Mouse (Mus musculus) layer of hippocampus, adult 9-10 months (tissue): Measurements from ENCODE around the gene Serpine2.

Source experiments
- DNase-seq: peaks from one replicate; pipeline ENCODE4 v3.0.0; 2022; ENCODE audit warnings: low spot score

The Serpine2 gene

GRCm38 (mm10) chr1:79861130-79861942 is at the start of gene Serpine2:
Gene Serpine2, minus strand, starts transcription at chr1:79861180.
- DNase-seq = no peak

GRCm38 (mm10) chr1:79907811-79908210 is 46.8 kb upstream of the Serpine2 start:
- DNase-seq = no peak

- DNase-seq = no peak
Observed at GRCm38 (mm10) chr1:79905241-79905640, 44.3 kb upstream of the Serpine2 start.

GRCm38 (mm10) chr1:79902901-79903300 is 41.9 kb upstream of the Serpine2 start:
- peak; percentile 8 for DNase-seq

- DNase-seq = no peak
Observed at GRCm38 (mm10) chr1:79882648-79883047, 21.7 kb upstream of the Serpine2 start.

GRCm38 (mm10) chr1:79874741-79875140 is 13.8 kb upstream of the Serpine2 start:
- DNase-seq = no peak

GRCm38 (mm10) chr1:79860411-79861039 is 455 bp downstream of the Serpine2 start:
- no peak for DNase-seq

GRCm38 (mm10) chr1:79859975-79860374 is 1.0 kb downstream of the Serpine2 start:
- no peak for DNase-seq

- DNase-seq = no peak
Observed at GRCm38 (mm10) chr1:79859026-79859425, 2.0 kb downstream of the Serpine2 start.

- no peak for DNase-seq
Observed at GRCm38 (mm10) chr1:79858389-79858994, 2.5 kb downstream of the Serpine2 start.

- DNase-seq = no peak
Observed at GRCm38 (mm10) chr1:79857681-79858388, 3.1 kb downstream of the Serpine2 start.

GRCm38 (mm10) chr1:79856756-79857155 is 4.2 kb downstream of the Serpine2 start:
- DNase-seq = no peak

GRCm38 (mm10) chr1:79853527-79853926 is 7.5 kb downstream of the Serpine2 start:
- DNase-seq = no peak

GRCm38 (mm10) chr1:79850341-79850740 is 10.6 kb downstream of the Serpine2 start:
- no peak for DNase-seq

- no peak for DNase-seq
Observed at GRCm38 (mm10) chr1:79848663-79849062, 12.3 kb downstream of the Serpine2 start.

- DNase-seq = no peak
Observed at GRCm38 (mm10) chr1:79846891-79847290, 14.1 kb downstream of the Serpine2 start.

- no peak for DNase-seq
Observed at GRCm38 (mm10) chr1:79832719-79833404, 28.1 kb downstream of the Serpine2 start.

- no peak for DNase-seq
Observed at GRCm38 (mm10) chr1:79823951-79824633, 36.9 kb downstream of the Serpine2 start.

GRCm38 (mm10) chr1:79822806-79823525 is 38.0 kb downstream of the Serpine2 start:
- no peak for DNase-seq

GRCm38 (mm10) chr1:79819296-79819879 is 41.6 kb downstream of the Serpine2 start:
- DNase-seq = no peak
